Mouse (Mus musculus) naive thymus-derived CD4-positive, alpha-beta T cell, adult 2 months (primary cell): ENCODE data around the gene Fcgr1.
"Not testable (repeated sequence)": the region's sequence is repeated elsewhere in the genome, so short reads cannot be mapped to it uniquely, and the experiment has no call there.

Experiments used
- DNase-seq: peaks from one replicate; pipeline ENCODE4 v3.0.0-alpha.2; 2011; ENCODE audit warnings: low read depth

The Fcgr1 gene

GRCm38 (mm10) chr3:96327131-96327530 is 33.4 kb upstream of the Fcgr1 start:
- DNase-seq: peak; percentile 75

- not testable (repeated sequence) for DNase-seq
These were observed 30.0 kb upstream of the Fcgr1 start for GRCm38 (mm10) chr3:96323806-96324205.

- no peak for DNase-seq
These were observed 28.8 kb upstream of the Fcgr1 start for GRCm38 (mm10) chr3:96322609-96323008.

- no peak for DNase-seq
These were observed 28.1 kb upstream of the Fcgr1 start for GRCm38 (mm10) chr3:96321891-96322290.

- DNase-seq: not testable (repeated sequence)
These were observed 26.2 kb upstream of the Fcgr1 start for GRCm38 (mm10) chr3:96320003-96320402.

GRCm38 (mm10) chr3:96312341-96313098 is 18.8 kb upstream of the Fcgr1 start:
- DNase-seq: no peak

GRCm38 (mm10) chr3:96309441-96309840 is 15.7 kb upstream of the Fcgr1 start:
- DNase-seq: peak; percentile 31

- peak; percentile 61 for DNase-seq
These were observed 12.7 kb upstream of the Fcgr1 start for GRCm38 (mm10) chr3:96306506-96306905.

GRCm38 (mm10) chr3:96302076-96302475 is 8.3 kb upstream of the Fcgr1 start:
- no peak for DNase-seq

GRCm38 (mm10) chr3:96300706-96301529 is 7.1 kb upstream of the Fcgr1 start:
- DNase-seq: peak; percentile 40

- no peak for DNase-seq
These were observed 5.8 kb upstream of the Fcgr1 start for GRCm38 (mm10) chr3:96299562-96299961.

GRCm38 (mm10) chr3:96298360-96298759 is 4.6 kb upstream of the Fcgr1 start:
- DNase-seq: no peak

- DNase-seq: no peak
These were observed 401 bp downstream of the Fcgr1 start for GRCm38 (mm10) chr3:96293368-96293767.

GRCm38 (mm10) chr3:96292641-96293040 is 1.1 kb downstream of the Fcgr1 start:
- no peak for DNase-seq

GRCm38 (mm10) chr3:96290727-96291126 is 3.0 kb downstream of the Fcgr1 start:
- not testable (repeated sequence) for DNase-seq

GRCm38 (mm10) chr3:96289201-96289600 is 4.6 kb downstream of the Fcgr1 start:
- DNase-seq: no peak

- not testable (repeated sequence) for DNase-seq
These were observed 6.4 kb downstream of the Fcgr1 start for GRCm38 (mm10) chr3:96287334-96287733.

GRCm38 (mm10) chr3:96284457-96284856 is 9.3 kb downstream of the Fcgr1 start:
- no peak for DNase-seq

- no peak for DNase-seq
These were observed 13.1 kb downstream of the Fcgr1 start for GRCm38 (mm10) chr3:96280660-96281059.

GRCm38 (mm10) chr3:96277800-96278624 is 15.8 kb downstream of the Fcgr1 start:
- peak; percentile 97 for DNase-seq

- peak; percentile 82 for DNase-seq
These were observed 16.4 kb downstream of the Fcgr1 start for GRCm38 (mm10) chr3:96277428-96277799.
